Mouse (Mus musculus) adrenal gland, adult (tissue): ENCODE data around the gene Eif4a3.
"Not testable (repeated sequence)": the region's sequence is repeated elsewhere in the genome, so short reads cannot be mapped to it uniquely, and the experiment has no call there.

Source experiments
- DNase-seq, 2 experiments: peaks; one replicate each; pipeline ENCODE4 v3.0.0; 2022 to 2023; ENCODE audit warnings: low spot score in 1 of 2; ENCODE audit not compliant: inconsistent age in 2 of 2

The Eif4a3 gene

GRCm38 (mm10) chr11:119249011-119249410 is 50.9 kb downstream of the Eif4a3 start:
- DNase-seq: peak; percentile 39 to 88

DNA sequence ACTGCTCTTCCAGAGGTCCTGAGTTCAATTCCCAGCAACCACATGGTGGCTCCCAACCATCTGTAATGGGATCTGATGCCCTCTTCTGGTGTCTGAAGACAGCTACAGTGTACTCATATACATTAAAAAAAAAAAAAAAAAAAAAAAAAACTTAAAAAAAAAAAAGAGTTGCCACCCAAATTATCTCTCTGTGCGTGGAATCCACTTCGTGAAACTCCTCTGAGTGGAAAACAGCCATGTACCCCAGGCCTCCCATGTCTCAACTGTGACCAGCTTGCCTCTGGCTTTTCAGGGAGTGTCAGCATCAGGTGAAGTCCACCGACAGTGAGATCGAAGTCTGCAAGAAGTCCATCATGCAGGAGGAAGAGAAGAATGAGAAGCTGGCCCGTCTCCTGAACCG is 54.3 kb downstream of the Eif4a3 start:
- not testable (repeated sequence) for DNase-seq

- no peak for DNase-seq
Measured at GRCm38 (mm10) chr11:119239480-119239879, 60.4 kb downstream of the Eif4a3 start.
